Mouse (Mus musculus) spleen, postnatal 4 days (tissue): Measurements from ENCODE around the gene Rab3a.

ENCODE experiments used
- DNase-seq, 2 experiments: peaks; one replicate each; pipeline ENCODE4 v3.0.0; 2022; ENCODE audit warnings: low spot score in 2 of 2

The Rab3a gene

GRCm38 (mm10) chr8:70742176-70742575 is 12.3 kb upstream of the Rab3a start:
- no peak for DNase-seq

GRCm38 (mm10) chr8:70742981-70743655 is 11.4 kb upstream of the Rab3a start:
- no peak for DNase-seq

- no peak for DNase-seq
Observed at GRCm38 (mm10) chr8:70743656-70744590, 10.6 kb upstream of the Rab3a start.

- no peak for DNase-seq
Observed at GRCm38 (mm10) chr8:70744806-70745205, 9.7 kb upstream of the Rab3a start.

- no peak for DNase-seq
Observed at GRCm38 (mm10) chr8:70745691-70746220, 8.7 kb upstream of the Rab3a start.

- no peak for DNase-seq
Observed at GRCm38 (mm10) chr8:70746676-70747075, 7.8 kb upstream of the Rab3a start.

GRCm38 (mm10) chr8:70747211-70747890 is 7.1 kb upstream of the Rab3a start:
- DNase-seq = no peak

GRCm38 (mm10) chr8:70748246-70749096 is 6.0 kb upstream of the Rab3a start:
- no peak for DNase-seq

GRCm38 (mm10) chr8:70749097-70749674 is 5.3 kb upstream of the Rab3a start:
- no peak for DNase-seq

- no peak for DNase-seq
Observed at GRCm38 (mm10) chr8:70750128-70750680, 4.3 kb upstream of the Rab3a start.

GRCm38 (mm10) chr8:70752000-70752764 is 2.3 kb upstream of the Rab3a start:
- peak; percentile 76 to 90 for DNase-seq

- peak; percentile 76 to 84 for DNase-seq
Observed at GRCm38 (mm10) chr8:70753151-70753550, 1.3 kb upstream of the Rab3a start.

GRCm38 (mm10) chr8:70754871-70755660 is 587 bp downstream of the Rab3a start:
- peak in 1 of 2 experiments; percentile 82 for DNase-seq

GRCm38 (mm10) chr8:70755661-70756475 is 1.4 kb downstream of the Rab3a start:
- DNase-seq = no peak

- DNase-seq = no peak
Observed at GRCm38 (mm10) chr8:70756476-70757040, 2.1 kb downstream of the Rab3a start.

GRCm38 (mm10) chr8:70757523-70758307 is 3.2 kb downstream of the Rab3a start:
- no peak for DNase-seq

GRCm38 (mm10) chr8:70758308-70758615 is 3.8 kb downstream of the Rab3a start:
- DNase-seq = no peak
